Mouse (Mus musculus) lung, postnatal 0 days (tissue): Measurements from ENCODE around the gene Spats2.

Source experiments
- CTCF ChIP-seq: IDR thresholded peaks from 2 replicates; pipeline ENCODE4 v1.5.1; 2016; ENCODE audit warnings: antibody characterized with exemption, mild to moderate bottlenecking
- EP300 ChIP-seq: IDR thresholded peaks from 2 replicates; pipeline ENCODE4 v1.6.1; 2016; ENCODE audit warnings: antibody characterized with exemption, mild to moderate bottlenecking, control low read depth

GRCm38 (mm10) chr15:99120814-99121213 lies 4.9 kb upstream of the Spats2 start:
- TF ChIP-seq CTCF (no peak), EP300 (no peak)
